Mouse (Mus musculus) megakaryocyte, embryonic 14.5 days (primary cell): ENCODE results near the gene Lhpp. TPM values are rescaled to one million over a fixed set of nuclear protein-coding genes. Genes with fewer than 3 reads are reported as not detected.
A peak's percentile ranks its signal among the peaks of the same experiment; 100 is the strongest.

Experiments used
- H3K27me3 ChIP-seq: replicated peaks from 2 replicates; pipeline ENCODE3; 2012; ENCODE audit warnings: inconsistent platforms
- H3K36me3 ChIP-seq: replicated peaks from 2 replicates; pipeline ENCODE3; 2012; ENCODE audit warnings: low read length, inconsistent platforms, mixed read lengths
- H3K4me1 ChIP-seq: 2 replicates; pipeline ENCODE4 v1.6.1; 2012; ENCODE audit warnings: inconsistent platforms
- H3K4me3 ChIP-seq: replicated peaks from 2 replicates; pipeline ENCODE3; 2012; ENCODE audit warnings: moderate library complexity, mild to moderate bottlenecking, inconsistent platforms
- H3K9me3 ChIP-seq: 2 replicates; pipeline ENCODE4 v1.6.1; 2012; ENCODE audit warnings: inconsistent platforms
- FLI1 ChIP-seq: IDR thresholded peaks from 2 replicates; pipeline ENCODE4 v1.6.1; 2012; ENCODE audit warnings: low read length, inconsistent platforms, mixed read lengths
- GATA1 ChIP-seq: IDR thresholded peaks from 3 replicates; pipeline ENCODE4 v1.6.1; 2012; ENCODE audit warnings: mixed read lengths, low read length, inconsistent platforms, borderline replicate concordance
- polyA plus RNA-seq: library from polyadenylated mRNA; stranded (reverse); fragments of >175 nt; gene quantifications from 2 replicates; pipeline ENCODE4 v1.2.3, GENCODE M21; 2012; ENCODE audit warnings: low replicate concordance; ENCODE audit not compliant: insufficient read depth

Gene Lhpp
- polyA plus RNA-seq, 1 experiment: 2.5 TPM

DNA sequence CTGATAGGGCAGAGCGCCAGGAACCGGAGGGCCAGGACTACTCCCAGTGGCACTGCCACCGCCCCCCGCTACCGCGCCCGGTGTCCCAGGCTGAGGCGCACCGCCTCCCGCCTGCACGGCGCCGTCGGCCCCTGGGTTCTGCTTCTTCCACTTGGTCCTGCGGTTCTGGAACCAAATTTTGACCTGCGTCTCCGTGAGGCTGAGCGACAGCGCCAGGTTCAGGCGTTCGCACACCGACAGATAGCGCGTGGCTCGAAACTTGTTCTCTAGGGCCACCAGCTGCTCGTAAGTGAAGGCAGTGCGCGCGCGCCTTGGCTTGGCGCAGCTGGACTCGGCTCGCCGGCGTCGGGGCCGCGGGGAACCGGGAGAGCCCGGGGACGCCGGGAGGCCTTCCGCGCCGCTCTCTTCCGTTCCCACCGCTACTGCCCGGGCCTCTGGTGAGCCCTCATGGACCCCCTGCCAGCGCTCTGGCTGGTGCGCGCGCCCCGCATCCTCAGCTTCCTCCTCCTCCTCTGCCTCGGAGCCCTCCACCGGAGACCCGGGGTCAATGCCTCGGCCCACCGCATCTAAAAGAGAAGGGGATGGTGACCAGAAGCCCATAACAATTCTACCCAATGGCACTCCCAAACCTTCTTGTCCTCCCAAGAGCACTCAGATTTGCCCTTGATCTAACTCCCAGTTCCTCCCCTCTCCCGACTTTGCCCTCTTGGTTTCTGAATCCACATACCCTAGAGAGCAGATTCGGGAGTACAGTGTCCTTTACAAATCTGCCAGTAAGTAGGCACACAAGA lies 13.0 kb upstream of the Lhpp start:
- H3K4me1 ChIP-seq: peaks cover 40% of the 10 kb centered on the region
- TF ChIP-seq FLI1 (no peak), GATA1 (no peak)
- H3K4me3 ChIP-seq: peak overlapping the region; percentile 87
- peaks cover 97% of the 10 kb centered on the region for H3K27me3 ChIP-seq
- no peaks in the 10 kb centered on the region for H3K9me3 ChIP-seq
- H3K36me3 ChIP-seq: no peaks in the 10 kb centered on the region

DNA sequence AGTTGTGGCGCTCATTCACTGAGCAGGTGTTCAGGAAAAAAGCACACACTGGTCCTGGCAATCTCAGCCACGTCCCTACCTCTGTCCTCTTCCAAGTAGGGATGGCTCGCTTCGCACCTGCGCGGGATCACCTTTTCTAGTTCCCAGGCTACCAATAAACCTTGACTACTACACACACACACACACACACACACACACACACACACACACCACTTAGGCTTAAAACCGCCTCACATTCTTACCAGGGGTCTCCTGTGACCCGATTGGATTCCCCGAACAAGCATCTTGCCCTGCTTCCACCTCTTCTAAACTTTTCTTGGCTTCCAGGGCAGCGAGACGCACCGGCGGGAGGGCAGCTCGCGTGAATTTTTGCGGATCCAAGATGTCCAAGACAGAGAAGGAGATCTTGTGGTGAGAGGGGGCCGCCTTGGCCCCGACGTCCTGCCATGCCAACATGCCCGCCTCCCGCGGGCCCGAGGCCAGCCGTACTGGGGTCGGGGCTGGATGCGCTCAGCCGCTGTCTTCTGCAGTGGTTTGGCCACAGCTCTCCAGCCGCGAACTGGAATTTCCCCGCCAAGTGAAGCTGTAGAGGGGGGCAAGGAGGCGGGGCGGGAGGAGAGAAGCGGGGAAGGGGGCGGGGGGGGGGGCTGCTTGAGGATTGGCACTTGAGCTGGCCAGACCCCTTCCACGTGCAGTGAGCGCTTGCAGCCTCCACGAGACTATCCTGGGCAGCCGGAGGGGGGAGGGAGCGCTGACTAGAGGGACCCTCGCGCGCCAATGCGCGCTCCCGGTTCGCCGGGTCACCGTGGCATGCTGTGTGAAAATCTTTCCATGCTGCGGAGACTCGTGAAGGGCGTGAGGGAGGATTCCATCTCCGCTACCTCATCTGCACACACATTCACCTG lies 11.1 kb upstream of the Lhpp start, which contains the start of gene Nkx1-2:
Nkx1-2 (minus strand) TSS at position 567 of the 905 bp plus-strand sequence.
- peaks cover 97% of the 10 kb centered on the region for H3K27me3 ChIP-seq
- H3K4me3 ChIP-seq: peak within 1 kb of the TSS; percentile 75
- TF ChIP-seq GATA1 (no peak), FLI1 (no peak)
- no peaks in the 10 kb centered on the region for H3K36me3 ChIP-seq
- no peaks in the 10 kb centered on the region for H3K9me3 ChIP-seq
- peaks cover 40% of the 10 kb centered on the region for H3K4me1 ChIP-seq

DNA sequence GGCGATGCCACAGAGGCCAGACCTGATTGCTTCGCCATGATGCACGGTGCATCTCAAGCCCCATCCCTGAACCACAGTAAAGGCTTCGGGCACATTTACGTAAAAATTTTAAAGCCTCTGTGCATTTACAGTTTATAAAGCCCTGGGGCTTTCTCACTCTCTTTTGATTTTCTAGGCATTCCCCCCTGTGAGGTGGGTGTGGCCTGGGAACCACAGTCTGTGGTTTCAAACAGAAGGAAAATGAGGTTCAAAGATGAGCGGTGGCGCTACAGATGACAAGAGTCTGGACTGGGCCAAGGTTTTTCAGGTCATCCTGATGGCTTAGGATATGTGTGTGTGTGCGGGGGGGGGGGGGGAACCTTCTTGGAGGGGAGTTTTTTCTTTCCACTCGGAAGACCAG lies 10.4 kb upstream of the Lhpp start:
- TF ChIP-seq FLI1: no peak
- TF ChIP-seq GATA1: no peak
- H3K9me3 ChIP-seq: no peaks in the 10 kb centered on the region
- H3K36me3 ChIP-seq: no peaks in the 10 kb centered on the region
- peaks cover 40% of the 10 kb centered on the region for H3K4me1 ChIP-seq
- H3K27me3 ChIP-seq: peaks cover 97% of the 10 kb centered on the region
- peak overlapping the region; percentile 75 for H3K4me3 ChIP-seq

DNA sequence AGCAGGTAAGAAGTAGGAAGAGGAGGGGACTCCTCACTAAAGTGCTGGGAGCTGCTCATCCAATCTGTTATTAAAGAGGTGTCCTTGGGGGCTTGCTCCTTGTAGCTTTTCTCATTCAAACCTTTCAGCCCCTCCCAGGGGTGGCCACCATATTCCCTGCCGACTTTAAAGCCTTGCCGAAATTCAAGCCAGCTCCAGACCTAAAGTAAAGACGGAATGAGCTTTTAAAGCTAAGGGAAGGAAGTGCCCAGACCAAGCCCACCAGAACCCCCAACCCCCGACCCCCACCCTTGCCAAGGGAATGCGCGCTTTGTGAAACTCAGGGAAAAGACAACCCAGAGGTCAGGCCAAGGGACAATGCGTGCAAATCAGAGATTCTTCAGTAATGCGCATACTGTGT lies 9.5 kb upstream of the Lhpp start:
- Histone ChIP-seq H3K4me1 (peaks cover 40% of the 10 kb centered on the region), H3K9me3 (no peaks in the 10 kb centered on the region), H3K4me3 (no peak overlapping the region), H3K27me3 (peaks cover 94% of the 10 kb centered on the region), H3K36me3 (no peaks in the 10 kb centered on the region)
- TF ChIP-seq FLI1 (no peak), GATA1 (no peak)

DNA sequence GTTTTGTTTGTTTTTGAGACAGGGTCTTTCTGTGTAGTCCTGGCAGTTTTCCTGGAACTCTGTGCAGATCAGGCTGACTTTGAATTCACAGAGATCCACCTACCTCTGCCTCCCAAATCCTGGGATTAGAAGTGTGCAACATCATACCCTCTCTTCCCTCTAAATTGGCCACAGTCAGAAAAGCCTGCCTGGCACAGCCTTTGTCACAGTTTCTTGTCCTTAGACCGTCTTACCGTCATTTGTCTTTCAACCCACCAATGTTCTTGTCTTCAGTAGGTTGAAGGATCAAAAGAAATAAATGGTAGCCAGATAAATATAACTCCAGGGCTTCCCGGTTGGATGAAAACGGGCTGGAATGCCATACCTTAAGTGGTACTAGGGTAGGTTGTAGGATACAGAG lies 5.7 kb upstream of the Lhpp start:
- no peaks in the 10 kb centered on the region for H3K36me3 ChIP-seq
- no peak overlapping the region for H3K4me3 ChIP-seq
- TF ChIP-seq GATA1: no peak
- no peak for TF ChIP-seq FLI1
- no peaks in the 10 kb centered on the region for H3K9me3 ChIP-seq
- H3K27me3 ChIP-seq: peaks cover 67% of the 10 kb centered on the region
- peaks cover 28% of the 10 kb centered on the region for H3K4me1 ChIP-seq

DNA sequence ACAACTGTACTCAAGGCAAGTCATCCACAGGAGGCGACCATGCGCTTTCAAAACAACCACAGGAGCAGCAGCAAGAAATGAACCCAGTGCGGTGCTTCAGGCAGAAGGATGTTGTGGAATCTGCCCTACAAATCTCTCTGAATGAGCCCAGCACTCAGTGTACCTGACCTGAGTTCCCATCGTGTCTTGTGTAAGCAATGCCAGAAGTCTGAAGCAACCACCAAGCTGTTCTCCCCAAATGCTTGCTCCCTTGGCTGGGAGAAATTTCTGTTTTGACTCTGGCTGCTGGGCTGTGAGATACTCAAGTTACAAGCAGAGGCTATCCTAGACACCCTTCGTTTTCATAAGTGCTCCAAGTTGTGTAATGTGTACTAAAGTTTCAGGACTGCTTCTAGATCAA lies 4.7 kb upstream of the Lhpp start:
- Histone ChIP-seq H3K4me1 (peaks cover 29% of the 10 kb centered on the region), H3K27me3 (peaks cover 57% of the 10 kb centered on the region), H3K4me3 (no peak overlapping the region), H3K9me3 (no peaks in the 10 kb centered on the region), H3K36me3 (no peaks in the 10 kb centered on the region)
- TF ChIP-seq FLI1 (no peak), GATA1 (no peak)

DNA sequence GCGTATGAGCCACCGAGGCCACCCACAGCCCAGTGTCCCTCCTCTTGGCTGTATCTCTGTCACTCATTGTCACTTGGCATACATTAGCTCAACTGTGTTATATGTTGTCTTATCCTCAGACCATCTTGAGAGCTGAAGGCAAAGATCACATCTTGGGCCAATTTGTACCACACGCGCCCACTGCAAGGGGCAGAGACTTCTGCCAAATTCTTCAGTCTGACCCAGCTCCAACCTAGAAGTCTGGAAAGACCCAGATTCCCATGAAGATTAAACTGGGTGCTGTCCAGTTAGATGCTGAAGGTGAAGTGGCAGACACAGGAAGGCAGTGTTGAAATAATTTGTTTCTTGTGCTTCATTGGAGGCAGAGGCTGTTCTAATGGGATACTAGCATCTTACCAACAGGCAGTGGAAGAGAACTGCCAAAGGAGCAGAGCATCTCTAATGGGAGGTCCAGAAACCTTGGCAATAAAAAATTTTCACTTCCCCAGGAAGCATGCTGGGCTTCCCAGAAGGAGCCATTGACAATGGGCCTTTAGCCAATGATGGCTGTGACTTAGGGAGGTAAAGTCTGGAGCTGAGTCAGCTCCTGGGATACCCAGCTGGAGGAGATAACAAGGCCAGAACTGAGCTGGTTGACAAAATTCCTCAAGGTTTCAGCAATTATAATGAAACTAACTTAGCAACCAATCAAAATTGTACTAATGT lies 2.0 kb upstream of the Lhpp start:
- H3K27me3 ChIP-seq: peaks cover 29% of the 10 kb centered on the region
- no peak overlapping the region for H3K4me3 ChIP-seq
- TF ChIP-seq FLI1 (no peak), GATA1 (no peak)
- H3K9me3 ChIP-seq: no peaks in the 10 kb centered on the region
- H3K4me1 ChIP-seq: peaks cover 41% of the 10 kb centered on the region
- H3K36me3 ChIP-seq: no peaks in the 10 kb centered on the region

DNA sequence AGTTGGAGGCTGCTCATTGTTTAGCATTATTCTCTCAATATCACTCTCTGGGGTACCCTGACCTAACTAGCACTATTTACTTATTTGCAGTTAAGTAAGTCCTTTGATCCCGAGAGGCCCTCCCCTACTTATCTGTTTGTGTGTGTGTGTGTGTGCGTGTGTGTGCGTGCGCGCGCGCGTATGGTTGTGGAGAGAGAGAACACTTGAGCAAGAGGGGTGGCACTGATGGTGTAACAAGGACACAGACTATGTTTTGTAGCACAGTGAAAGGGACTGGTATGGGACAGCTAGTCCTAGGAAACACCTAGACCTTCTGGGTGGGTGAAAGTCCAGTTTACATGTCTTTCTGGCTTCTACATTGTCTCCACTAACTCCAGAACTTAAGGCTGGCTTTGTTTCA lies 1.1 kb downstream of the Lhpp start:
- Histone ChIP-seq H3K9me3 (no peaks in the 10 kb centered on the region), H3K4me3 (no peak overlapping the region), H3K4me1 (peaks cover 41% of the 10 kb centered on the region), H3K36me3 (no peaks in the 10 kb centered on the region), H3K27me3 (peaks cover 7% of the 10 kb centered on the region)
- TF ChIP-seq GATA1: no peak
- no peak for TF ChIP-seq FLI1

DNA sequence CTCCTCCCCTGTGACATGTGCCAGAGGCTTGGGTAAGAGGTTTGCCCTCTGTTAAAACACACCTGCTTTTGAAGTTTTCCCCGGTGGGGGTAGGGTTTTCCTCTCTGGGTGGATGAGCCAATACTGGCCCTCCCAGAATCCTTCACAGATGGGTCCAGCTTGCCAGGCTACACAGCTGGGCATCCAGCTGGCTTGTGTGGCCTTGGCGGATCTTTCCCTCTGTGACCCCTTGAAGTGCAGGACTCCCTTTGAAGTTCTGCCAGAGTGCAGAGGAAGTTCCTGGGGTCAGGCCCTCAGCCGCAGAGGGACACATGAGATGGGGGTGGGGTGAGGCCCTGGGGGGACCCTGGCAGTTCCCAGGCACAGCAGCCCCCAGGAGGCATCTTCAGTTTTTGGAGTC lies 4.9 kb downstream of the Lhpp start:
- no peak overlapping the region for H3K4me3 ChIP-seq
- no peaks in the 10 kb centered on the region for H3K9me3 ChIP-seq
- no peaks in the 10 kb centered on the region for H3K36me3 ChIP-seq
- peaks cover 22% of the 10 kb centered on the region for H3K27me3 ChIP-seq
- peaks cover 15% of the 10 kb centered on the region for H3K4me1 ChIP-seq
- TF ChIP-seq GATA1 (no peak), FLI1 (no peak)
